Mouse (Mus musculus) intestine, postnatal 0 days (tissue): ENCODE data around the gene Irf3. TPM values are rescaled to one million over a fixed set of nuclear protein-coding genes. Genes with fewer than 3 reads are reported as not detected.

Source experiments
- ATAC-seq: fragments of 200-750 bp; cut with Nextera tagmentation; 2 replicates; pipeline ENCODE4 v1.8.0; 2017; ENCODE audit warnings: mild to moderate bottlenecking, moderate TSS enrichment, moderate library complexity
- H3K27ac ChIP-seq: fragments of 300-500 bp; sonication (generic); 2 replicates; pipeline ENCODE4 v1.5.1; 2014; ENCODE audit warnings: mild to moderate bottlenecking, low read depth, low read length, moderate library complexity
- H3K27me3 ChIP-seq: fragments of 300-500 bp; sonication (generic); replicated peaks from 2 replicates; pipeline ENCODE4 v1.6.1; 2014; ENCODE audit warnings: low read length, mixed read lengths; ENCODE audit not compliant: control insufficient read depth, insufficient read depth
- H3K36me3 ChIP-seq: fragments of 300-500 bp; sonication (generic); 2 replicates; pipeline ENCODE4 v1.6.1; 2014; ENCODE audit warnings: mild to moderate bottlenecking, moderate library complexity; ENCODE audit not compliant: control insufficient read depth, insufficient read depth
- H3K4me1 ChIP-seq: fragments of 300-500 bp; sonication (generic); replicated peaks from 2 replicates; pipeline ENCODE4 v1.6.1; 2014; ENCODE audit warnings: antibody characterized with exemption, low read length, mixed read lengths; ENCODE audit not compliant: control insufficient read depth, insufficient read depth
- H3K4me2 ChIP-seq: fragments of 300-500 bp; sonication (generic); replicated peaks from 2 replicates; pipeline ENCODE4 v1.6.1; 2014; ENCODE audit warnings: low read depth, mild to moderate bottlenecking, moderate library complexity
- H3K4me3 ChIP-seq: fragments of 300-500 bp; sonication (generic); 2 replicates; pipeline ENCODE4 v1.5.1; 2014; ENCODE audit warnings: low read depth, low read length
- H3K9ac ChIP-seq: fragments of 300-500 bp; sonication (generic); 2 replicates; pipeline ENCODE4 v1.6.1; 2014; ENCODE audit warnings: mild to moderate bottlenecking, low read depth, low read length
- H3K9me3 ChIP-seq: fragments of 300-500 bp; sonication (generic); 2 replicates; pipeline ENCODE4 v1.6.1; 2016; ENCODE audit warnings: mixed run types; ENCODE audit not compliant: control insufficient read depth
- CTCF ChIP-seq: sonication (generic); IDR thresholded peaks from 2 replicates; pipeline ENCODE4 v1.5.1; 2016; ENCODE audit warnings: low read depth, mild to moderate bottlenecking, control low read depth, antibody characterized with exemption, moderate library complexity
- WGBS: fragments of 180-500 bp; shearing (Covaris S2); extraction: QIAGEN DNeasy Blood & Tissue Kit; methylation state at CpG from one replicate; pipeline ENCODE4 v1.1.7; 2014; 5-methylcytosine and 5-hydroxymethylcytosine counted together
- polyA plus RNA-seq: library from polyadenylated mRNA; unstranded; fragments of >200 nt; fragmentation: Nextera tagmentation; extraction: Ambion mirVana; gene quantifications from 2 replicates; pipeline ENCODE4 v1.2.1, GENCODE M21; 2015

Gene Irf3
- 53.2 and 56.4 TPM in 2 replicates for polyA plus RNA-seq

GRCm38 (mm10) chr7:44997231-44997939, at the start of gene Irf3:
Irf3 (plus strand) TSS chr7:44997648.
- Histone ChIP-seq H3K27ac (peak within 1 kb of the TSS; percentile 83), H3K9ac (peak within 1 kb of the TSS; percentile 74), H3K4me2 (peak within 1 kb of the TSS; percentile 78), H3K27me3 (no peaks in the 10 kb centered on the region), H3K36me3 (peaks cover 43% of the 10 kb centered on the region), H3K4me3 (peak within 1 kb of the TSS; percentile 83), H3K4me1 (0 out of 2 replicates have a peak, but pooled peaks cover 5% of the 10 kb centered on the region), H3K9me3 (no peaks in the 10 kb centered on the region)
- ATAC-seq = peak; percentile 92
- TF ChIP-seq CTCF = no peak
- WGBS = under 1% methylated on average over 43 of the region's 43 CpGs

GRCm38 (mm10) chr7:44949922-44950321, 47.5 kb upstream of the Irf3 start:
- no peak overlapping the region for H3K4me3 ChIP-seq
- H3K36me3 ChIP-seq = no peaks in the 10 kb centered on the region
- WGBS = 73% methylated on average over 6 of the region's 6 CpGs
- H3K9ac ChIP-seq = no peak overlapping the region
- TF ChIP-seq CTCF = no peak
- ATAC-seq = no peak
- H3K27me3 ChIP-seq = peaks cover 14% of the 10 kb centered on the region
- H3K4me1 ChIP-seq = peaks cover 4% of the 10 kb centered on the region; the same call in 1 of the 2 replicates
- H3K9me3 ChIP-seq = no peaks in the 10 kb centered on the region
- H3K27ac ChIP-seq = no peak overlapping the region
- H3K4me2 ChIP-seq = no peak overlapping the region

DNA sequence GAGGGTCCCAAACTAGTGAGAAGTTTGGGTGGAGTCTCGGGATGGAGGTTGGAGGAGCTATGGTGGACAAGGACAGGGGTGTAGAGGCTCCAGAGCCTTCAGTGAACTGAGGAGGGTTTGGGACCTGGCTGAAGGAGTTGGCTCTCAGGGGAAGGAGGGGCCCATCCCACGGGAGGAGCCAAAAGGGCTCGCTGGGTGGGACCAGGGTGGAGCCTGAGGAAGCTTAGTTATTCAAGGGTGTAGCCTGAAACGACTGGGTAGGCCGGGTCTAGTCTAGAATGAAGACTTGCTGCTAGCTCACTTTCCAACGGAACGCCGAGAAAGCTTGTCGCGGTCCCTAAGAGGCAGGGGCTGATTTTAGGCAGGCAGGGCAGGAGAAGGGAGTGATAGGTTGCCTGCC, 45.5 kb upstream of the Irf3 start:
- 0% methylated on average over 10 of the region's 10 CpGs for WGBS
- no peak for TF ChIP-seq CTCF
- peak; percentile 66 for ATAC-seq
- peaks cover 14% of the 10 kb centered on the region for H3K27me3 ChIP-seq
- H3K36me3 ChIP-seq = no peaks in the 10 kb centered on the region
- H3K4me3 ChIP-seq = peak overlapping the region; percentile 64
- H3K4me2 ChIP-seq = peak overlapping the region; percentile 99
- no peaks in the 10 kb centered on the region for H3K9me3 ChIP-seq
- 0 out of 2 replicates have a peak overlapping the region, but pooled peaks have one; percentile 7 for H3K27ac ChIP-seq
- H3K4me1 ChIP-seq = peaks cover 4% of the 10 kb centered on the region; the same call in 1 of the 2 replicates
- 0 out of 2 replicates have a peak overlapping the region, but pooled peaks have one; percentile 34 for H3K9ac ChIP-seq

DNA sequence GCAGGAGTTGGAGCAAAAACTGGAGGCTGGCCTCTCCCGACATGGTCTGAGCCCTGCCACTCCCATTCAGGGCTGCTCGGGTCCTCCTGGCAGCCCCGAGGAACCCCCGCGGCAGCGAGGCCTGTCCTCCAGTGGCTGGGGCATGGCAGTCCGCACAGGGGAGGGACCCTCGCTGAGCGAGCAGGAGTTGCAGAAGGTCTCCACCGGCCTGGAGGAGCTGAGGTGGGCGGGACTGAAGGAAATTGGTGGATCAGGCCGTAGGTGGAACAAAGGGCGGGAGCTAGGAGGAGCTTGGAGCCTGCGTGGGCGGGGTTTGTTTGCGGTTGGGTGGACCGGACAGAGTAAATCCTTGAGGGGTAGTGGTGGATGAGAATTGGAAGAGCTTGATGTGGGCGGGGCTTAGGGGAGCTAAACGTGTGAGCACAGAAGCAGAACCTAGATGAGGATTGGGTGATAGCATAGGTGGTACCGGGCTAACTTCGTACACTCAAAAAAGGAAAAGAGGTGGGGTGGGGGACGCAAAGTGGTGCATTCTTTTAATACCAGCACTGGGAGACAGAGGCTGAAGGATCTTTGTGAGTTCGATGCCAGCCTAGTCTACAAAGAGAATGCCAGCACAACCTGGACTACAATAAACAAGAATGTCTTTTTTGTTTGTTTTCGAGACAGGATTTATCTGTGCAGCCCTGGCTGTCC, 44.7 kb upstream of the Irf3 start:
- Histone ChIP-seq H3K27me3 (peaks cover 14% of the 10 kb centered on the region), H3K36me3 (no peaks in the 10 kb centered on the region), H3K4me3 (peak overlapping the region; percentile 64), H3K4me2 (peak overlapping the region; percentile 99), H3K4me1 (peaks cover 4% of the 10 kb centered on the region; the same call in 1 of the 2 replicates), H3K9ac (peak overlapping the region; percentile 34; the same call in 1 of the 2 replicates), H3K27ac (peak overlapping the region; percentile 7; the same call in 1 of the 2 replicates), H3K9me3 (no peaks in the 10 kb centered on the region)
- no peak for TF ChIP-seq CTCF
- WGBS = 4% methylated on average over 24 of the region's 24 CpGs
- ATAC-seq = peak; percentile 84

GRCm38 (mm10) chr7:44953561-44953960, 43.9 kb upstream of the Irf3 start:
- no peaks in the 10 kb centered on the region for H3K9me3 ChIP-seq
- H3K4me1 ChIP-seq = peaks cover 4% of the 10 kb centered on the region; the same call in 1 of the 2 replicates
- H3K4me3 ChIP-seq = no peak overlapping the region
- ATAC-seq = no peak
- 73% methylated on average over 14 of the region's 14 CpGs for WGBS
- no peak overlapping the region for H3K9ac ChIP-seq
- H3K27me3 ChIP-seq = peaks cover 14% of the 10 kb centered on the region
- no peak for TF ChIP-seq CTCF
- H3K4me2 ChIP-seq = no peak overlapping the region
- H3K36me3 ChIP-seq = no peaks in the 10 kb centered on the region
- no peak overlapping the region for H3K27ac ChIP-seq

DNA sequence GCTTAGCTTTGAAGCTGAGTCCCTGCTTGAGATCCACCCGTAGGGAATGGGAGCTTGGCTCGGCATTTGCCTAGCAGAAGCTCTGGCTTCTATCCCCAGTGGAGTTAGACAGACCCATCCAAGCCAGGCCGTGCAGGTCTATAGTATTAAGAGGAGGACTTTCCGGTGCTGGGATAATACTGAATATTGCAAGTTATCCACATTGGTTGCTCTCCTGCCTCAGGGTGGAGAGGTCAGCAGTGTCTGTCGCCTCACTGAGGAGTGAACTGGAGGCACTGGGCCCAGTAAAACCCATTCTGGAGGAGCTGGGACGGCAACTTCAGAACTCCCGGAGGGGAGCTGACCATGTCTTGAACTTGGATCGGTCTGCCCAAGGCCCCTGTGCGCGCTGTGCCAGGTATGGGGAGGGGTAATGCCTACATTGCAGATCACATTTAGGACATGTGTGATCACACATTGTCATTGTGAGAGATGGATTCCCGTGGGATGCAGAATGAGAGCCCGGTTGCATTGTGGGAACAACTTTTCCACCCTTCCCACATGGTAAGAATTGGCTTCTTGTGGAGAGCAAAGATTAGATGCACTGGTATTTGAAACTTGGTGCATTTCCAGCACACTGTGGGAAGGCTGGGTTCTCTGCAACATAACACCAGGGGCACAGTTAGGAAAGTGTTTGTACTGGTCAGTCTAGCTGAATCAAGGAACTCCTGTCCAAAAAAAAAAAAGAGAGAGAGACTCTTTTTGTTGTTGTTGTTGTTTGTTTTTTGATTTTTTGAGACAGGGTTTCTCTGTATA, 43.2 kb upstream of the Irf3 start:
- no peak for ATAC-seq
- no peak overlapping the region for H3K9ac ChIP-seq
- H3K4me1 ChIP-seq = peaks cover 4% of the 10 kb centered on the region; the same call in 1 of the 2 replicates
- H3K36me3 ChIP-seq = no peaks in the 10 kb centered on the region
- H3K4me3 ChIP-seq = no peak overlapping the region
- H3K27ac ChIP-seq = no peak overlapping the region
- no peak for TF ChIP-seq CTCF
- H3K27me3 ChIP-seq = peaks cover 14% of the 10 kb centered on the region
- no peaks in the 10 kb centered on the region for H3K9me3 ChIP-seq
- 88% methylated on average over 12 of the region's 12 CpGs for WGBS
- no peak overlapping the region for H3K4me2 ChIP-seq
